Mouse (Mus musculus) C2C12 (cell line): ENCODE data around the gene Btbd8. TPM values are rescaled to one million over a fixed set of nuclear protein-coding genes. Genes with fewer than 3 reads are reported as not detected.

ENCODE experiments used
- H3K27me3 ChIP-seq: one replicate; pipeline ENCODE4 v1.6.1; 2011; ENCODE audit not compliant: control insufficient read depth, insufficient read depth, insufficient read length
- H3K36me3 ChIP-seq: one replicate; pipeline ENCODE4 v1.6.1; 2011; ENCODE audit not compliant: control insufficient read depth, insufficient read depth
- H3K4me3 ChIP-seq: one replicate; pipeline ENCODE4 v1.5.1; 2011; ENCODE audit warnings: mild to moderate bottlenecking, control low read depth; ENCODE audit not compliant: poor library complexity, insufficient read depth, severe bottlenecking
- H3K79me2 ChIP-seq: one replicate; pipeline ENCODE4 v1.6.1; 2011; ENCODE audit not compliant: control insufficient read depth, insufficient read depth
- H3K79me3 ChIP-seq: one replicate; pipeline ENCODE4 v1.6.1; 2011; ENCODE audit warnings: low read depth, control low read depth
- H3ac ChIP-seq: one replicate; pipeline ENCODE3; 2011; ENCODE audit warnings: low read depth; ENCODE audit not compliant: control insufficient read depth, insufficient read length
- CEBPB ChIP-seq: IDR thresholded peaks from one replicate; pipeline ENCODE4 v1.6.1; 2011; ENCODE audit warnings: low read depth, mild to moderate bottlenecking, control low read depth, moderate library complexity
- CTCF ChIP-seq: IDR thresholded peaks from one replicate; pipeline ENCODE4 v1.5.1; 2011; ENCODE audit not compliant: control insufficient read depth, insufficient read depth, insufficient read length
- FOSL1 ChIP-seq: IDR thresholded peaks from one replicate; pipeline ENCODE4 v1.8.0; 2011; ENCODE audit warnings: mild to moderate bottlenecking, low read length; ENCODE audit not compliant: poor library complexity, insufficient read depth, severe bottlenecking
- MAX ChIP-seq: IDR thresholded peaks from one replicate; pipeline ENCODE4 v1.6.1; 2011; ENCODE audit warnings: mild to moderate bottlenecking, control low read depth
- MYOD1 ChIP-seq: IDR thresholded peaks from one replicate; pipeline ENCODE4 v1.6.1; 2011; ENCODE audit warnings: low read depth; ENCODE audit not compliant: control insufficient read depth, insufficient read length
- MYOG ChIP-seq: IDR thresholded peaks from one replicate; pipeline ENCODE4 v1.6.1; 2011; ENCODE audit not compliant: control insufficient read depth, insufficient read length; ENCODE audit errors: extremely low read depth
- USF1 ChIP-seq: IDR thresholded peaks from one replicate; pipeline ENCODE4 v1.6.1; 2011; ENCODE audit warnings: low read depth, mild to moderate bottlenecking, control low read depth, moderate library complexity
- polyA plus RNA-seq: library from polyadenylated mRNA; unstranded; fragments of >200 nt; fragmentation: generic; extraction: Trizol; gene quantifications from one replicate; pipeline ENCODE4 v1.2.1, GENCODE M21; 2012; ENCODE audit warnings: missing spikeins

Gene Btbd8
- polyA plus RNA-seq, 1 experiment: 0.41 TPM

DNA sequence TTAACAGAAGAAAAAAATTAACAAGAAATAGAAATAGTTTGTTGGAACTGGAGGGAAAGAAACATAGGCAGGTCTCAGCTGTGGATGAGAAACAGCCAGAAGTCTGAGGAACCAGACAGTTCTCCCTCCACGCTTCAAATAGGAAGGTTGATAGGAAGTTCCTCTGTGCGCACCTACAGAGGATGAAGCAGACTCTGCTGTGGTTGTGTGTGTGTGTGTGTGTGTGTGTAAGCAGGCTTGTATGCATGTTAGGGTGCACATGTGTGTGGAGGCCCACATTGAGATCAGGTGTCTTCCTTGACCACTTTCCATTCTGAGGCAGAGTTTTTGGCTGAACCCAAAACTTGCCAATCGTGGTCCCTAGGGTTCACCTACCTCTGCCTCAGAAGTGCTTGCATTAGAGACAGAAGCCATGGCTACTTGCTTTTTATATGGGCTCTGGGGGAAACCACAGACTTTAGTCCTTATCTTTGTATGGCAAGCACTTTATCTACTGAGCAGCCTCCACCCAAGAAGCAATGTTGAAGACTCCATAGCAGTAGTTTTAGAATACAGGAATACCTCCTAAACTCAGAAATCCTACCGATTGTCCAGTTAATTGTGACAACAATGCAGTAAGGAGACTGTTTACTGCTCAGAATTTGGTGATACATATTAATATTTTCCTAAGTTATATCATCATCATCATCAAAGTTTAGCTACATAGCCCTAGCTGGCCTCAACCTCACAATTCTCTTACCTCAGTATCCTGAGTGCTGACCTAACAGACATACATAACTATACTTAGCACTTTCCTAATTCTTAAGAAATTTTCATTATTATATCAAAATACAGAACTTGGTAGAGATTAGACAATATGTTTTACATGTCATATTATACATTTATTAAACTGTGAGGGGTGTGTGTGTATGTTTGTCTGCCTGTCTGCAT is 24.6 kb downstream of the Btbd8 start:
- H3ac ChIP-seq: no peak overlapping the region
- no peaks in the 10 kb centered on the region for H3K79me2 ChIP-seq
- no peak overlapping the region for H3K4me3 ChIP-seq
- TF ChIP-seq MYOG: no peak
- TF ChIP-seq USF1: no peak
- TF ChIP-seq CEBPB: no peak
- TF ChIP-seq CTCF: no peak
- TF ChIP-seq MAX: no peak
- TF ChIP-seq MYOD1: no peak
- no peak for TF ChIP-seq FOSL1
- H3K36me3 ChIP-seq: no peaks in the 10 kb centered on the region
- H3K27me3 ChIP-seq: no peaks in the 10 kb centered on the region
- no peaks in the 10 kb centered on the region for H3K79me3 ChIP-seq

DNA sequence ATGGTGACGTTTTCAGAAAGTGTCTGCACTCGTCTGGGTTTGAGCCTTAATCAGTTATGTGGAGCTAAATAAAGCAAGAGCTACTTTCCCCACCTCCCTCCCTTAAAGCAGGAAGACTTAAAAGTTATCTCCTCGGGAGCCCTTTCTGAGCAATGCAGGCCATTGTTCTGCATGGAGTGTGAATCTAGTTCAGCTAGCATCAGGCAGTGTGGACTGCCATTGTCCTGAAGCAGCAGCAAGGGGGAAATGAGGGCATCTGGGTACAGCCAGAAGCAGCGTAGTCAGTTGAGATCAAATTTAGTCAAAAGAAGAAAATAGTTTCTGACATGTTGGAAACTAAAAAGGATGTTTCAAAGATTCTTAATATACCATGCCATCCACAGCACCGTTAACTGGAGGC is 28.7 kb downstream of the Btbd8 start:
- H3K79me3 ChIP-seq: no peaks in the 10 kb centered on the region
- no peak overlapping the region for H3K4me3 ChIP-seq
- no peaks in the 10 kb centered on the region for H3K27me3 ChIP-seq
- H3K36me3 ChIP-seq: no peaks in the 10 kb centered on the region
- no peak for TF ChIP-seq USF1
- no peak for TF ChIP-seq CTCF
- no peak for TF ChIP-seq MYOD1
- no peak for TF ChIP-seq MAX
- TF ChIP-seq FOSL1: no peak
- TF ChIP-seq MYOG: no peak
- no peak for TF ChIP-seq CEBPB
- no peak overlapping the region for H3ac ChIP-seq
- H3K79me2 ChIP-seq: no peaks in the 10 kb centered on the region

DNA sequence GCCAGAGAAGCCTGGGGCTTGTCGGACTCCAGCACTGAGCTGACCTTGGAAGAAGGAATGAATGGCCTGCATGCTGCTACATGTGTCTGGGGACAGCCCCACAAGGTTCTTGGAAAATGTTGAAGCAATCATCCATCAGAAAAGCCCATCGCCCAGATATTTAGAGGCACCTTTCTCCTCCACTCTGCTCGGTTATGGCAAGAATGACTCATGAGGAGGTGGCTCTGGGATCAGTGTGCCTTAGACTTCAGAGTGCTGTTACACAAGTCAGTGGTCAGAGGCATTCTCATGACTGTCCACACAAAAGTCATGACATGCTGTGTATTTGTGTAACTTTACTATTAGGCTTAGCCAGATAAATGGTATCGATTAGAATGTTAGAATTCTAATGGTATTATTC is 29.3 kb downstream of the Btbd8 start:
- Histone ChIP-seq H3K27me3 (no peaks in the 10 kb centered on the region), H3K79me3 (no peaks in the 10 kb centered on the region), H3K4me3 (no peak overlapping the region), H3ac (no peak overlapping the region), H3K79me2 (no peaks in the 10 kb centered on the region), H3K36me3 (no peaks in the 10 kb centered on the region)
- TF ChIP-seq USF1 (no peak), CEBPB (peak; percentile 39)

GRCm38 (mm10) chr5:107470600-107471329 is 33.0 kb downstream of the Btbd8 start:
- TF ChIP-seq CTCF (no peak), FOSL1 (no peak), CEBPB (no peak), USF1 (no peak), MYOD1 (no peak), MYOG (no peak), MAX (no peak)
- Histone ChIP-seq H3ac (no peak overlapping the region), H3K79me3 (no peaks in the 10 kb centered on the region), H3K36me3 (no peaks in the 10 kb centered on the region), H3K27me3 (no peaks in the 10 kb centered on the region), H3K4me3 (no peak overlapping the region), H3K79me2 (no peaks in the 10 kb centered on the region)

GRCm38 (mm10) chr5:107480194-107480593 is 42.4 kb downstream of the Btbd8 start:
- no peak for TF ChIP-seq MYOG
- no peak for TF ChIP-seq MAX
- TF ChIP-seq CTCF: no peak
- TF ChIP-seq FOSL1: no peak
- no peak for TF ChIP-seq MYOD1
- TF ChIP-seq CEBPB: no peak
- no peak for TF ChIP-seq USF1

DNA sequence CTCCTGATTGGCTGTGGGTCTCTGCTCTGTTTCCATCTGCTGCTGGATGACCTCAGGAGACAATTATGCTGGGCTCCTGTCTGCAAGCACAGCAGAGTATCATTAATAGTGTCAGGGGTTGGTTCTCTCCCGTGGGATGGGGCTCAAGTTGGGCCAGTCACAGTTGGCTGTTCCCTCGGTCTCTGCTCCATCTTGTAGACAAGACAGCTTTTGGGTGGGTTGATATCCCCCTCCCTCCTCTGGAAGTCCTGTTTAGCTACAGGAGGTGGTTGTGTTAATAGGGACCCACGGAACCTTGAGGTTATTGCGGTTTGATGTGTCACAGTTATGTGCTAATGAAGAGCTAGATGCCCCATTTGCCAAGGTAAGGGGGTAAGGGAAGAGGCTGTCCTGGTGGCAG is 51.2 kb downstream of the Btbd8 start:
- H3ac ChIP-seq: no peak overlapping the region
- no peaks in the 10 kb centered on the region for H3K79me2 ChIP-seq
- no peaks in the 10 kb centered on the region for H3K27me3 ChIP-seq
- TF ChIP-seq MAX (no peak), FOSL1 (no peak), USF1 (no peak), MYOD1 (no peak), CEBPB (no peak), CTCF (no peak), MYOG (no peak)
- H3K79me3 ChIP-seq: no peaks in the 10 kb centered on the region
- no peaks in the 10 kb centered on the region for H3K36me3 ChIP-seq
- no peak overlapping the region for H3K4me3 ChIP-seq

More at GRCm38 (mm10) chr5:107480194-107480593, 42.4 kb downstream of the Btbd8 start:
- no peaks in the 10 kb centered on the region for H3K79me3 ChIP-seq
- no peak overlapping the region for H3K4me3 ChIP-seq
- H3K27me3 ChIP-seq: no peaks in the 10 kb centered on the region
- H3K36me3 ChIP-seq: no peaks in the 10 kb centered on the region
- H3K79me2 ChIP-seq: no peaks in the 10 kb centered on the region
- no peak overlapping the region for H3ac ChIP-seq
